Mouse (Mus musculus) neural tube, postnatal 0 days (tissue): ENCODE results near the gene Tcaf1. TPM values are rescaled to one million over a fixed set of nuclear protein-coding genes. Genes with fewer than 3 reads are reported as not detected.

Experiments used
- polyA plus RNA-seq: library from polyadenylated mRNA; unstranded; fragments of >200 nt; fragmentation: Nextera tagmentation; extraction: Ambion mirVana; gene quantifications from 2 replicates; pipeline ENCODE4 v1.2.1, GENCODE M21; 2015

Gene Tcaf1
- 161 and 171 TPM in 2 replicates for polyA plus RNA-seq

GRCm38 (mm10) chr6:42709291-42710211, at the start of gene Tcaf1:
Tcaf1 (minus strand) TSS chr6:42710088.

GRCm38 (mm10) chr6:42756104-42756503, 46.2 kb upstream of the Tcaf1 start, which contains the start of gene Olfr38:
Olfr38 (plus strand) TSS chr6:42756404.

GRCm38 (mm10) chr6:42739071-42739470, 29.2 kb upstream of the Tcaf1 start, which contains the start of gene Olfr453:
Olfr453 (plus strand) TSS chr6:42739371.

GRCm38 (mm10) chr6:42644912-42645549, 64.9 kb downstream of the Tcaf1 start, which contains the start of gene Tcaf2:
Tcaf2 (minus strand) TSS chr6:42645254.

Other genes with a start within 250 kb of the Tcaf1 start
- not detected in 2 replicates for gene Olfr458, start 244.9 kb downstream of the Tcaf1 start, polyA plus RNA-seq
- not detected in 2 replicates for gene Olfr457, start 233.8 kb downstream of the Tcaf1 start, polyA plus RNA-seq
- not detected in 2 replicates for gene Olfr456, start 222.9 kb downstream of the Tcaf1 start, polyA plus RNA-seq
- not detected in 2 replicates for gene Olfr455, start 162.5 kb downstream of the Tcaf1 start, polyA plus RNA-seq
- not detected in 2 replicates for gene Tcaf3, start 112.4 kb downstream of the Tcaf1 start, polyA plus RNA-seq
- gene Tcaf2, start 64.8 kb downstream of the Tcaf1 start, polyA plus RNA-seq: 2.6 TPM in 2 replicates
- not detected in 2 replicates for gene Olfr453, start 29.3 kb upstream of the Tcaf1 start, polyA plus RNA-seq
- gene Olfr38, start 46.3 kb upstream of the Tcaf1 start, polyA plus RNA-seq: not detected in 2 replicates
- gene Olfr452, start 75.0 kb upstream of the Tcaf1 start, polyA plus RNA-seq: not detected in 2 replicates
- gene Olfr450, start 101.9 kb upstream of the Tcaf1 start, polyA plus RNA-seq: not detected in 2 replicates
- not detected in 2 replicates for gene Olfr449, start 124.3 kb upstream of the Tcaf1 start, polyA plus RNA-seq
- not detected in 2 replicates for gene Olfr448, start 180.4 kb upstream of the Tcaf1 start, polyA plus RNA-seq
- gene Olfr447, start 198.8 kb upstream of the Tcaf1 start, polyA plus RNA-seq: not detected in 2 replicates
- gene Olfr446, start 211.3 kb upstream of the Tcaf1 start, polyA plus RNA-seq: not detected in 2 replicates
- gene Olfr444, start 239.0 kb upstream of the Tcaf1 start, polyA plus RNA-seq: not detected in 2 replicates